Comparison of ENCODE assay signal across 15 mouse cellular contexts in the genomic region with DNA sequence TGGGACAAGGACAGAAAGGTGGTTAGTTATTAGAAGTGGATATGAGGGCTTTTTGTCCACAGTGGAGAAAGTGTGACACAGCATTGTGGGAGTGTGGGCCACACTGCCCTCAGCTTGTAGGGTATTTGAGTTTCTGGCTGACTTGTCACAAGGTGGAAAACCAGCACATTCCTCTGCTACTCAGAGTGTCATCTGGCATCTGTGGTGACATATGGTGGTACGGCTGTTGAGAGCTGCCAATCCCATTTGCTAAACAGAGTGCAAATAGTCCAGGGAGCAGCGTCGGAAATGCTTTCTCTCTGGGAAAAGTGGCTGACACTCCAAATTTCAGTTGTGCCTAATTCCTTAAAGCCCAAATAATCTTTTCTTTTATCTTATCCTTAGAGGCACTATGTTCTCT. TPM values are rescaled to one million over a fixed set of nuclear protein-coding genes. Genes with fewer than 3 reads are reported as not detected.
DNase-seq lines count a peak whose midpoint lies in the region; ATAC-seq and TF ChIP-seq lines count a peak whose summit lies in the region.
"Had no signal": no experiment of that assay in that cellular context is flagged by ENCODE, and none has a peak within 500 bp of the region (broad histone marks: within the 10 kb centered on the region; RNA-seq: fewer than 3 reads in every experiment).

No protein-coding gene starts in this region.

- H3K9me3 ChIP-seq in forebrain, embryonic 13.5 days (replicated peaks), result no peaks in the 10 kb centered on the region
- H3K9me3 ChIP-seq in forebrain, embryonic 11.5 days (ENCODE audit: control insufficient read depth, low read length), result no peaks in the 10 kb centered on the region
- H3K9me3 ChIP-seq: liver, embryonic 13.5 days; neural tube, embryonic 12.5 days had no signal

- H3K4me1 ChIP-seq in forebrain, embryonic 13.5 days, result no peaks in the 10 kb centered on the region
- no peaks in the 10 kb centered on the region for H3K4me1 ChIP-seq in forebrain, embryonic 11.5 days (replicated peaks; ENCODE audit: control insufficient read depth, insufficient read depth, low read length)
- H3K4me1 ChIP-seq: liver, embryonic 13.5 days; neural tube, embryonic 12.5 days had no signal

- no peak overlapping the region for H3K4me2 ChIP-seq in forebrain, embryonic 13.5 days
- no peak overlapping the region for H3K4me2 ChIP-seq in forebrain, embryonic 11.5 days (ENCODE audit: low read depth, low read length, severe bottlenecking)
- H3K4me2 ChIP-seq: liver, embryonic 13.5 days; neural tube, embryonic 12.5 days had no signal

- TF ChIP-seq CTCF in brain, embryonic 14.5 days (IDR thresholded peaks at IDR 0.05; ENCODE audit: borderline replicate concordance, extremely low read depth, insufficient read depth, insufficient read length), result no peak

- no peaks in the 10 kb centered on the region for H3K27me3 ChIP-seq in forebrain, embryonic 13.5 days
- H3K27me3 ChIP-seq in forebrain, embryonic 11.5 days (ENCODE audit: control insufficient read depth, insufficient read depth, low read length), result no peaks in the 10 kb centered on the region
- H3K27me3 ChIP-seq: liver, embryonic 13.5 days; neural tube, embryonic 12.5 days had no signal

- peak; percentile 66 for ATAC-seq in forebrain, embryonic 13.5 days
- no peak for ATAC-seq in forebrain, embryonic 11.5 days (replicated peaks; ENCODE audit: low FRiP score)

- H3K9ac ChIP-seq in forebrain, embryonic 13.5 days, result no peak overlapping the region
- no peak overlapping the region for H3K9ac ChIP-seq in forebrain, embryonic 11.5 days (ENCODE audit: low read length)
- H3K9ac ChIP-seq: liver, embryonic 13.5 days; neural tube, embryonic 12.5 days had no signal

- no peak overlapping the region for H3K4me3 ChIP-seq in forebrain, embryonic 13.5 days
- no peak overlapping the region for H3K4me3 ChIP-seq in forebrain, embryonic 11.5 days (ENCODE audit: low read depth, low read length)
- H3K4me3 ChIP-seq: left cerebral cortex, adult 2 months; liver, embryonic 13.5 days; neural tube, embryonic 12.5 days had no signal

- no peak for DNase-seq in forebrain, embryonic 11.5 days (ENCODE audit: low spot score)
- peak; percentile 74 for DNase-seq in brain, embryonic 14.5 days (ENCODE audit: low read depth)
- peak; percentile 84 to 89 for DNase-seq in cerebellum, postnatal 25 days
- peak; percentile 40 to 65 for DNase-seq in layer of hippocampus, postnatal 14 days (ENCODE audit: low spot score in 2 of 2)
- no peak for DNase-seq in adrenal gland, postnatal 10 days
- DNase-seq in lung, postnatal 36 days, result no peak
- no peak for DNase-seq in natural killer cell, adult 2 months (ENCODE audit: low spot score in 2 of 2)
- DNase-seq: B cell, adult 2 months; heart, postnatal 36 days; kidney, adult 18-20 months; liver, embryonic 13.5 days had no signal

- 69% methylated on average over 3 of the region's 3 CpGs for WGBS in forebrain, embryonic 13.5 days
- 82% methylated on average over 3 of the region's 3 CpGs for WGBS in forebrain, embryonic 11.5 days

- TF ChIP-seq POLR2A in brain, embryonic 14.5 days (IDR thresholded peaks at IDR 0.05; ENCODE audit: borderline replicate concordance, extremely low read depth, insufficient read depth, insufficient read length, poor library complexity, severe bottlenecking), result no peak

- no peak overlapping the region for H3K27ac ChIP-seq in forebrain, embryonic 13.5 days
- H3K27ac ChIP-seq in forebrain, embryonic 11.5 days (ENCODE audit: low read depth, low read length), result no peak overlapping the region
- H3K27ac ChIP-seq: left cerebral cortex, adult 2 months; liver, embryonic 13.5 days; neural tube, embryonic 12.5 days had no signal

- no peaks in the 10 kb centered on the region for H3K36me3 ChIP-seq in forebrain, embryonic 13.5 days (ENCODE audit: poor library complexity, severe bottlenecking)
- H3K36me3 ChIP-seq in forebrain, embryonic 11.5 days (ENCODE audit: control insufficient read depth, insufficient read depth, low read length), result no peaks in the 10 kb centered on the region
- H3K36me3 ChIP-seq: liver, embryonic 13.5 days had no signal

RNA-seq across cellular contexts. Expression of a gene that starts 46.4 kb away (rescaled TPM):
- 28.7 and 39.5 TPM in 2 replicates for polyA plus RNA-seq in forebrain, embryonic 13.5 days (2015; fragmentation: Nextera tagmentation; extraction: Ambion mirVana)
- polyA plus RNA-seq in forebrain, embryonic 11.5 days (2014; fragmentation: Nextera tagmentation; extraction: Ambion mirVana), result 15.0 and 17.3 TPM in 2 replicates
- 55.7 and 67.7 TPM in 2 replicates for polyA plus RNA-seq in brain, embryonic 14.5 days (2012; rRNA removed)
- total RNA-seq in layer of hippocampus, postnatal 14 days (2021), result 100 to 1,000 TPM; 462 to 539 TPM
- 1 to 10 TPM; 1.7 to 2.0 TPM for total RNA-seq in adrenal gland, postnatal 10 days (2021)
- total RNA-seq: MEL had no signal

Comparison
In these comparisons a context has a peak if more than half of its experiments do, and no peak if none do; other contexts are left out.
1. DNase-seq: peak in brain, embryonic 14.5 days (single experiment), cerebellum, postnatal 25 days (2 of 2) and layer of hippocampus, postnatal 14 days (2 of 2); none in forebrain, embryonic 11.5 days (single experiment), adrenal gland, postnatal 10 days (single experiment), lung, postnatal 36 days (single experiment) and natural killer cell, adult 2 months (0 of 2).